Mouse (Mus musculus) ES-CJ7 (cell line): ENCODE results near the gene Dhrs2.

Experiments
- DNase-seq: peaks from one replicate; pipeline ENCODE4 v3.0.0; 2011; ENCODE audit warnings: low read depth, low spot score

Dhrs2 gene

DNA sequence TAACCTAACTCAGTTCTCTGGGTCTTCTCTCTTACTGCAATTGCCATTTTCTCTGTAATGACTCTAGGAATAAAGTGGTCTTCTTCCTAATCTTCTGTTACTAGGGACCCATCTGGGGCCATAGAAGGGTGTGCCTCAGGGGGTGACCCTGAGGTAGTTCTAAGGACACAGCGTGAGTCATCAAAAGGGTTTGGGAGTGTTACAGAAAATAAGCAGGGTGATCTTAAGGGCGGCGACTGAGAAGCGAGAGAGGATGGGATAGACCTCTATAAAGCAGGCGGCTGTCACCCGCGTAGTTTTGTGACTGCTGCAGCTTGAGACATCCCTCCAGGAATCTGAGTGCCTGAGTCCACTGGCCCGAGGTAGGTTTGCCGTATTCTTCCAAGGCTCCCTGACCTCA lies at the start of gene Dhrs2:
Gene Dhrs2, plus strand, starts transcription at position 301 of the 400 bp plus-strand sequence.
- DNase-seq, result no peak

DNA sequence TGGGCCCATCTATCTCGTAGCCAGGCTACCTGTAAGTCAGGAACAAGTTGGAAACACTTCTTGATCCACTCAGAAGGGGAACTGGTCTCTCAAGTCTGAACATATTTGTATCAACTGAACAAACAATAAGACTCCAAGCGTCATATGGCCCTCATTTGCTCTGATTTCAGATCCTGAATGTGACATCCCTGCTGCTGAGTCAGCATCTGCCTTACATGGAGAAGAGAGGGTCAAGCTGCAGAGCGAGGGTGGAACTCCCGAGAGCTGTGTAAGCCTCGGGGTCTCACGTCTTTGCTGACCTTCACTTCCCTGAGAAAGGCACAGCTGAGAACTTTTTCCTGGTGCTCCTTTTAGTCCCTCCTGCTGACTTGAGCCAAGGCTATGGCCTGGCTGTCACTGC lies 47.6 kb upstream of the Dhrs2 start:
- DNase-seq, result no peak

DNA sequence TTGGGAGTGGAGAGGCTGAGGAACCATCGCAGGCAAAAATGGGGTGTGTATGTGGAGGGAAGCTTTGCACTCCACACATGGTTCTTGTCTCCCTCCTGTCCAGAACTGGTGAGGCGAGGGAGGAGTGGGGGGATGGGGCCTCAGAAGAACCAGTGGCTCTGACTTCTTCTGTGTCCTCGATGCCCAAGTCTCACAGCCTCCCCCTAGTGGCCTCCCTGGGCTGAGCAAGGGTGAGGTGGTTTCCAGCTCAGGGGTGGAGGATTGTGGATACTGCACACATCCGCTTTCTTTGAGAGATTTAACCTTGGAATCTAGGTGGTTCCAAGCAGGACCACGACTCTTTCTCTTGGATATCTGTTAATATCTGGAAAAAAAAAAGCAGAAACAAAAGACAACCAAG lies 44.5 kb upstream of the Dhrs2 start:
- DNase-seq, result peak; percentile 87

DNA sequence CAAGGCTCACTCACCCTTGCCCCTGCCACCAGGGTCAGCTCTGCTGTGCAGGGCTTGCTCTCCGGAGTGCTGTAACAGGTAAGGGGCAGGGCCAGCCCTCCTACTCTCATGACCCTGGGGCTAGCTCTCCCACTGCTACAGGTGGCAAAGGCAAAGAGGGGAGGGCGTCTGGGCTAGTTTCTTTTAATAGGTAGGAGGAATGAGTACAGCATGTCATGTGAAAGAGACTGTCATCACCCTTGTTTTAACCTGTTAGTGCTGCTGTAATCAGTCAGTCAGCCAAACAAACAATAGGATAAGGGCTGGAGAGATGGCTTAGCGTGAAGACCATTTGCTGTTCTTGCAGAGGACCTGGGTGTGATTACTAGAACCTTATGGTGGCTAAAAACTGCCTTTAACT lies 40.9 kb upstream of the Dhrs2 start:
- no peak for DNase-seq

DNA sequence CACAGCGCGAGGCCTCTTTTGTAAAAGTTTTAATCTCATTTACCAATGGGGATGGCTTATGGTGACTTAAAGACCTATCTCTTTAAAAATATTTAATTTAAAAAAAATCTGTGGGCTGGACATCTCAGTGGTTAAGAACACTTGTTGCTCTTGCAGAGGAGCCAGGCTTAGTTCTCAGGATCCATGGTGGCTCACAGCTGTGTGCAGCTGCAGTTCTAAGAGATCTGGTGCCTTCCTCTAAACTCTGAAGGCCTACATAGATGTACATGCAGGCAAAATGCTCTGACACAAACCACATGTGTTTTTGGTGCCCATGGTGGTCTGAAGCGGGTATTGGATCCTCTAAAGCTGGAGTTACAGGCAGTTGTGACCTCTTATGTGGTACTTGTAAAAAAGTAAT lies 38.6 kb upstream of the Dhrs2 start:
- DNase-seq, result no peak

DNA sequence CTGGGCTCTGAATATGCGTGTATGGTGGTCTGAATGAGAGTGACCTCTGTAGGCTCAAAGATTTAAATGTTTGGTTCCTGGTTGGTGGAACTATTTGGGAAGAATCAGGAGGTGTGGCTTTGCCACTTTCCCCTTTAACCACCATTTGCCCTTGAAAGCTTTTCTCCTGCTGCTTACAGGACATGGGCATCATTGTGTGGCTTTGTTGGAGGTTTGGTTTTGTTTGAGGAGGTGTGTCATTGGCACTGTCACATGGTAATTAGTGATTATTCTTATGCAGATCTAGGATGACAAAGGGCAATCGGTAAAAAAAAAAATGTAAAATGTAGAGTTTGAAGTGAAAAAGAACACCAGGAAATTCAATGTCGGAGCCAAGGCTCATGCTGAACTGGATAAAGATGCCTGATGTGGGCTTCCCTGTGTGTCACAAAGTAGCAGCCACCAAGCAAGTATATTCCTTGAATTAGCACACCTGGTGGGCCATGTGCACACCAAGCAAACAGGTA lies 37.1 kb upstream of the Dhrs2 start:
- peak; percentile 94 for DNase-seq

DNA sequence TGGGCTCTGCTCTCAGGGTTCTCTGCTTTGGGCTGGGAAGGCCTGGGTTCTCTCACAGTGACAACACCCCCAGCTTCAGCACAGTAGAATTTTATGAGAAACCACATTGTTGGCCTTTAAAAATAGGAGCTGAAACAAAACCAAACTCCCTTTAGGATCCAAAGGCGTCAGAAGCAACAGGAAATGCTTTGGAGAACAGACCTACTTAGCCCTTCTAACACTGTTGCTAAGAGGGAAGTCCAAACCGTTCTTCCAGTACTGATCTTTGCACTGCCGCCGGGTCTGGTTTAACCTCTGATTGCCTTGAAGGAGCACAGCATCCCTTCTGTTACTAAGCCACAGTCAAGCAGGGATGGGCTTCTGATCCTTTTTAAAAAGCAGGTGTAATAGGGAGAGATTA lies 33.3 kb upstream of the Dhrs2 start:
- DNase-seq, result no peak

DNA sequence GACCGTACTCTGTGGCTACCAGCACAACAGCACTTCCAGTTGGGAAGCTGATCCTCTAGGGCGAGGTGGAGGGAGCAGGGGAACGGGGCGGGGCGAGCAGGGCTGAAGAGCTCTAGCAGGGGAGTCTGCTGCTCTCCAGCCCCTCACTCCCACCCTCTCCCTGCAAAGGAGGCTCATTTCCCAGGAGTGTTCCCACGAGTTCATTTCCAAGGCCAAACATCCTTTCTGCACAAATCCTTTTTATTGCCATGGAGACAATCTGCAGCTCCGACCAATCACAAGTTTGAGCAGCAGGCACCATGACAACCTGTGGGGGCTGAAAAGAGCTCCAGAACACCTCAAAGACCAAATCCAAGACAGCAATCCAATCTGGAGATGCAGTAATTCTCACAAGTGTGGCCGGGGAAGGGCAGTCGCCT lies 32.4 kb upstream of the Dhrs2 start:
- DNase-seq, result no peak

DNA sequence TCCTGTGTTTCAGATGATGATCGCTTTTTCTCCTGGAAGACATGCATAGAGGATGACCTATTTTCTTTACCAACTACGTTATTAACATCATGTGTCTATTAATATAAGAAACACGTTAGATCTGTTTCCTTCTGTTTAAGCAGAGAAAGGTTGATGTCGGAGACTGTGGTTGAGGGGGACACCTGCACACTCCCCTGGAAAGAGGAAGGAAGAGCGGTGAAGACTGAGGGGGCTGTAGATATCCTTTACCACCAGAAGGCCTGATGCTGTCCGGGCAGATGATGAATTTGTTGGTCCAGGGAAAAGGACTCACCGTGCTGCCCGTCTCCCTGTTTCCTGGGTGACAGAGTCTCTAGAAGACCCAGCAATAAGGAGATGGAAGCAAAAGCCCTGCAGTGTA lies 28.5 kb upstream of the Dhrs2 start:
- DNase-seq, result no peak

DNA sequence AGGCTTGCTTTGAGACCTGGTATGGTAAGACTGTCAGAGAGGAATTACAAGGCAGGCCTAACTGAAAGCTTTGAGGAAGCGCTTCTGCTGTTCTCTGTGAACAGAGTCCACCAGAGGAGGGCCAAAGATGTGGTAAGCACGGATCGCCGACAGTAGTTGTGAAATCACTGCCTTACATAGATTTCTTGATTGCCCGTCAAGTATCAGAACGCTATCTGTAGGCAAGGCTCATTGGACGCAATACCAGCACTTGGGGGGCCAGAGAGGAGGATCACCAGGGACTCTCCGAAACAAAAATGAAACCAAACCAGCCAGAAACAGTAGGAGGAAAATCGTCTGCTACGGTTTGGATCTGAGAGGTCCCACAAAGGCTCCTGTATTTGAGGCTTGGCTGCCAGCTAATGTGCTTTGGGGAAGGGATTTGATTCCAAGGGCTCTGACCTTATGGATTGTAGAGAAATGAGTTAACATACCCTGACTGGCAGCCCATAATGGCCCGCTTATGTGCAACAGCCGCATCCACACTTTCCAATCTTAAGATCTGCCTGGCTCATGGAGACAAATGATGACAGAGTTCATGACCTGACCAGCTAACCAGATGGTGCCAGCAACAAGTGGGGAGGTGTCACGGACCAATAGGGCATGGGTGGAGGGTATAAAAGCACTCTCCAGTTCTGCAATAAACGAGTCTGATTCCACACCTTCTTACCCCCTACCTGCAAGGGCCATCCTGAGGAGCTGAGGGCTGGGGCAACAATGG lies 27.8 kb upstream of the Dhrs2 start:
- no peak for DNase-seq

DNA sequence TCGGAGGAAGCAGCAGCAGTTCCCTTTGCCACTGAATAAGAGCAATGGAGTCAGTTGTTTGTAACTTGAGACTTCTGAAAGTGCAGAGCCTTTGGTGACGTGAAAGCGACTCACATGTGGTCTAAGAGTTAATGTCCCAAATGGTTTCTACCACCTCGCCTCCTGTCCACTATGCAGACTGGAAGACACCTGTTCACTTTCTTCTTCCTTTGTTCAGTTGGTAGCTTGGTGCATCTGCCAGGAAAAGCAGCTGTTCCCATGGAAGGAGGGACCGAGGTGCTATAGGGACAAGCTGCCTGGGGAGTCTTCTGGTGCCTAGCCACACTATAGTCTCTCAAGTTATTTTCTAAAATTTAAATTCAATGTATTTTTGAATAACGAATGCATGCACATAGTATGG lies 27.0 kb upstream of the Dhrs2 start:
- DNase-seq, result no peak

DNA sequence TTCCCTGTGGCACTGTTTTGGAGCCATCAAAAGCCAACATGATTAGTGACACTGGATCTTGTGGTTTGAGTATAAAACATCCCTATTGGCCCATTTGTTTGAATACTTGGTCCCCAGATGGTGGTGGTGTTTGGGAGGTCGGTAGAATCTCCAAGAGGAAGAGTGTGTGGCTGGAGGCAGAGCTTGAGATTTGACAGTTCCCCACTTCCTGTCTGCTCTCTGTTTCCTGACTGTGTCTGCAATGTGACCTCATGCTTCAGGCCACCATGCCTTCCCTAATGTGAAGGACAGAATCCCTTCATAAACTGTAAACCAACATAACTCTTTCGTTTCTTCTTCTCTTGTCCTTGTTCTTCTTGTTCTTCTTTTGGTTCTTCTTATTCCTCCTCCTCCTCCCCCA lies 24.7 kb upstream of the Dhrs2 start:
- DNase-seq, result no peak

DNA sequence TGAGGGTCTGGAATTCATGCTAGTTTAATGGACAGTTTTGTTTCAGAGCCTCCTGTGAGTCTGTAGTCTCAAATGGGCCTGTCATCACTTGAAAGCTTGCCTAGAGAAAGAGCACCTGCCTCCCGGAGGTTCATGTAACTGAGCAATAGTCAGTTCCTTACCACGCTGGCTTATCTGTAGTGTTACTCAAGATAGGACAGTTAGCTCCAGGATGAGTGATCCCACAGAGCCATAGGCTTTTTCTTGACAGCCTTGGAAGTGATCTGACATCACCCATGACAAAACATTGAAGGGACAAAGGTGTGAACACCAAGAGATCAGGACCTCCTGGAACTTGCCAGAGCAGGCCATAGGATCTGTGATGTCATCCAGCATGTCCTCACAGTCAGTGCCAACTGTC lies 23.6 kb upstream of the Dhrs2 start:
- DNase-seq, result no peak

DNA sequence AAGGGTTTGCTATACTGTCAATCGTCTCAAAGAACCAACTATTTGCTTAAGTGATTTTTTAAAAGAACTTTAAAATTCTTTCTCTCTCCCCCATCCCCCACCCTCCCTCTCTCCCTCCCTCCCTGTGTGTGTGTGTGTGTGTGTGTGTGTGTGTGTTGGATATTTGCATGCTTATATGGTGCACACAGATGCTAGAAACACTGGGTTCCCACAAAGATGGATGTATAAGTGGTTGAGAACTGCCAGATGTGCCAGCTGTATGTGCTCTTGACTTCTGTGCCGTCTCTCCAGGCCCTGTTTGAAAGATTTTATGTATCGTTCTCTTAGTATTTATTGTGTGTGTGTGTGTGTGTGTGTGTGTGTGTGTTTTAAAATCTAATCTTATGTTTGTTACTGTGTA lies 17.3 kb upstream of the Dhrs2 start:
- no peak for DNase-seq

DNA sequence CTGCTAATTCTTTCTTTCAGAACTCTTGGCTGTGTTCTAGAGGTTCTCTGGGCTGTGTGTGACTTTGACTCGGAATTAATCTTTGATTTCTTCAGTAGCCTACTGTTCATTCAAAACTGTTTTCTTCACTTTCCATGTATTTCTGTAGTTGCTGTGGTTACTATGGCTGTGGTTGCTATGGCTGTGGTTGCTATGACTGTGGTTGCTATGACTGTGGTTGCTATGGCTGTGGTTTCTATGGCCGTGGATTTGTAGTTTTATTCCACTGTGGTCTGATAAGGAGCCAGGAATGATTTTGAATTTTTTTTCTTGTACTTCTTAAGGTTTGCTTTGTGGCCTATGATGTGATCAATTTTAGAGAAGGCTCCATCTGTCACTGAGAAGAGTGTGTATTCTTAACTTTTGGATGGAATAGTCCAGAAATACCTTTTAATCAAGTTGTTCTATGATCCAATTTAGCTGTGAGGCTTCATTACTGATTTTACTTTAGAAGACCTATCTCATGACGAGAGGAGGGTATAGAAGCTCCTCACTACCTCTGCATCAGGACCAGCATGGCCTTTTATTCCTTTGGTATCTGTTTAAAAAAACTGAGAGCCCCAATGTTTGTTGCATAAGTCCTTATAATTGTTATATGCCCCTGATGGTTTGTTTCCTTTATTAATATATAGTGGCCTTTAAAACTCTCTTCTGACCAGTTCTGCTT lies 16.6 kb upstream of the Dhrs2 start:
- DNase-seq, result no peak

DNA sequence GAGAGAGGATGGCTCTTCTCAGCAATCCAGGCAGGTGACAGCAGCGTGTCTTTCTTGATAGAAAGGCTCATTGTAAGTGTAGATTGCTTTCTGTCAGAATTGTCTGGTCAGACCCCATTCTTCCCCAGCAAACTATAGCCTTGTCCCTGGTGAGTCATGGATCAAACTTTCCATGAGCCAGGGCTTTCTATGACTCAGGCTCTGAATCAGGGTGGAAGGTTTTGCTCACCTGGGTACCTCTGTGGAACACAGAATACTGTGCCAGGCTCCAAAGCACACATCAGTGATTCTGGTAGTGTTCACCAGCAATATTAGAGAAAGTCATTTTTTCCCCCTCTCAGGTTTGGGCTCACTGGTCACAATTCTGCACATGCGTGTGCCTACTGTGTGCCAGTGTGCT lies 13.5 kb upstream of the Dhrs2 start:
- no peak for DNase-seq

DNA sequence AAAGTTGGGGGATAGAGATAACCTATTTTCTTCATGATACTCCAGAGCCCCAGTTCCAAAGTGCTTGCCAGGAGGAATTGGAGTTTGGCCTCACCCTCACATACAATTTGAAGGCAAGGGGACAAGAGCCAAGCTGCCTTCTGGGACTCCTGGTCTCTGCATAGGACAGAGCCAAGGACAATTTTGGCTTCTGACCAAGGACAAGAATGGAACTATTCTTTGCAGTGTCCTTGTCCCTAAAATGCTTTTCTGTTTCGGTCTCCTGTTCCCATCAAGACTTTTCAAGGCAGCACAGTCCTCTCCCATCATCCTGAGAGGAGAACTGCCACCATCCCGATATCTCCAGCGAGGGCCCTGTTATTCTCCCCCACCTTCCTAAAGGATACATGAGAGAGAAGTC lies 8.2 kb upstream of the Dhrs2 start:
- no peak for DNase-seq

DNA sequence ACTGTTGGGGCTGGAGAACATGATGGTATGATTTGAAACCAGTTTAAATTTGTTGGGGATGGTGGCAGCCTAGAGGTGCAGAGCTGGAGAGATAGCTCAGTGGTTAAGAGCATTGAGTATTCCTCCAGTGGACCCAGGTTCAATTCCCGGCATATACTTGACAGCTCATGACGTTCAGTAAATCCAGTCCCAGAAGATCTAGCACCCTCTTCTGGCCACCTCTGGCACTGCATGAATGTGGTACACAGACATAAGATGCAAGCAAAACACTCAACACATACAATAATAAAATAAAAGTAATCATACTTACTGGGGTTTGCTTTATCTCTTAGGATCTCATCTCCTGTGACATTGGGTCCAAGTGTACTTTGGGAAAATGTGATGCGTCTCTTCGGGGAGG lies 7.3 kb upstream of the Dhrs2 start:
- DNase-seq, result peak; percentile 75

DNA sequence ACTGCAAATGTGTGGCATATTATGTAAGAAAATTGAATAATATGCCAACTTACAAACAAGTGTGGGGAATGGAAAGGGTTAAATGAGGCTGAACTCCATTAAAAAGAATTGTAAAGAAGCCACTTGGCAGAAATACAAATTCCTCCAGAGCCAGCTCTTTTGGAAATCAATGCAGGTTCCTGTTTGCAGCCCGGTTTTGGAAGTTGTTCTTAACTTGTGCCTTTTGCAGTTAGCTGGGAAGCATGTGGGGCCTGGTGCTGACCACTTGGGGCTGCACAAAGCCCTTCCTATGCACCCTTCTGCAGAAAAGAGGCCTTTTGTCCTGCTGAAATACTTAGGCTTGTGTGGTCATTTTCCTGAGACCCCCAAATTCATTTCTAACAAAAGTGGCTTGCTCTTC lies 1.4 kb downstream of the Dhrs2 start:
- DNase-seq, result no peak

DNA sequence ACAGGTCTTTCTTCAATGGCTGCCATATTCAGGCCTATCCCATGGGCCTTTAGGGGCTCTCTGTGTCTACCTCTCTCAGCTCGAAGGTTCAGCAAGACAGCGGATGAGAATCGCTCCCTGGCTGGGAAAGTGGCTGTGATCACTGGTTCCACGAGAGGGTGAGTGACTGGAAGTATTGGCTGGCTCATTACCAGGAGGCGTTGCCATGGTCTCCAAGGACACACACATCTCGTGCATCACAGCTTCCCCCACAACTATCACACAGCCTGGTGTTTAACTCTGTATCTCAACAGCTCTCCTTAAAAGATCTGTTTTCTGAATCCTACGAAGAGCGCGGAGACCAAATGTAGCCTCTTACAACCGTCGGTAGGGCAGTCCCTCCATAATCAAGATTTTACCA lies 12.8 kb downstream of the Dhrs2 start:
- DNase-seq, result no peak

DNA sequence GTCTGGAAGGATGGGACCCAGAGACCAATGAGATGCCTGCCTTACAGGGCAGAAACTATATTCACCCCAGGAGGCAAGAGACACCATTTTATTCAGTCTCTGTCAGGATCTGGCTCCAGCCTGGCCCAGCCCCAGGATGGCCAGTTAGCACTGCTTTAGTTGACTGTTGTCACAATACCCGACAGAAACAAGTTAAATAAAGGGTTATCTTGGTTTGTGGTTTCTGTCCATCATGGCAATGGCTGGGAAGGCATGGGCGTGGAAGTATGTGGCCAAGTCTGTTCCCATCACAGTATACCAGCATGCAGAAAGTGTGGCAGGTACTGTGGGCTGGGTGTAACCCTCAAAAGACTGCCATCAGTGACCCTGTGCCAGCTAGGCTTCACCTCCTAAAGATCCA lies 14.9 kb downstream of the Dhrs2 start:
- DNase-seq, result no peak

DNA sequence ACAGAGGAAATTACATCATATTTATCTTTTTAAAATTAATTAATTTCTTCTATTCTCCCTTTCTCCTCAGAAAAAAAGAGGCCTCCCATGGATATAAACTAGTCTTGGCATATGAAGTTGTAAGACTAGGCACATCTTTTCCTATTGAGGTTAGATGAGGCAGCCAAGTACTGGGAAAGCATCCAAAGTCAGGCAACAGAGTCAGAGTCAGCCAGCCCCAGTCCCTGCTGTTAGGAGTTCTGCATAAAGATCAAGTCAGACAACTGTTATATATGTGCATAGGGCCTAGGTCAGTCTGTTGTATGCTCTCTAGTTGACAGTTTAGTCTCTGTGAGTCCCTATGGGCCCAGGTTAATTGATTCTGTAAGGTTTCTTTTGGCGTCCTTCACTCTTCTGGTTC lies 20.9 kb downstream of the Dhrs2 start:
- no peak for DNase-seq

DNA sequence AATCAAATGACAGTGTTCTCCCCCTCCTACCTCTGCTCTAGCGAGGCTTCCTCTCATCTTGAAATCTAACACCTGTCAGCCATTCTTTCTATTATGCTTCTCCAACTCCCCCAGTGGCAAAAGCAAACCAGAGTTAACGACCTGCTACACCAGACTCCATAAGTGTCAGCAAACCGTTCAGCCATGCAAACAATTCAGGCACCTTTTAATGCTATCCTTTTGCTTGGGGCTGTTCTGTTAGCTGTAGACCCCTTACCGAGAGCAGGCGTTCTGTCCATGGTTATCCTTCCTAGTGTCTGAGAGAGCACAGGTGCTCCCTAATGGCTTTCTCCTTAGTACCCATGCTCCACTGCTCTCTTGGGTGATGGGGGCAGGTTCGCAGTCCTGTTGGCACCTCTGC lies 25.4 kb downstream of the Dhrs2 start:
- no peak for DNase-seq
